Mouse (Mus musculus) lung, postnatal 0 days (tissue): ENCODE results near the gene Rnps1.

Source experiments
- CTCF ChIP-seq: IDR thresholded peaks from 2 replicates; pipeline ENCODE4 v1.5.1; 2016; ENCODE audit warnings: antibody characterized with exemption, mild to moderate bottlenecking
- EP300 ChIP-seq: IDR thresholded peaks from 2 replicates; pipeline ENCODE4 v1.6.1; 2016; ENCODE audit warnings: antibody characterized with exemption, mild to moderate bottlenecking, control low read depth

GRCm38 (mm10) chr17:24442632-24443155 lies 28.3 kb downstream of the Rnps1 start, which contains the start of gene Dnase1l2:
- TF ChIP-seq CTCF (no peak), EP300 (no peak)
